Mouse (Mus musculus) olfactory bulb, adult 2 months (tissue): ENCODE measurements around the gene Agfg1.

Experiments
- CTCF ChIP-seq: fragments of 200-500 bp; IDR thresholded peaks from 2 replicates; pipeline ENCODE4 v1.5.1; 2012; ENCODE audit warnings: low read depth, mild to moderate bottlenecking, low read length, moderate library complexity; ENCODE audit not compliant: insufficient read depth
- POLR2A ChIP-seq: fragments of 200-500 bp; IDR thresholded peaks from 2 replicates; pipeline ENCODE4 v1.6.1; 2012; ENCODE audit warnings: mild to moderate bottlenecking, low read depth, low read length, moderate library complexity; ENCODE audit not compliant: insufficient read depth

GRCm38 (mm10) chr1:82803608-82804007 lies 35.7 kb upstream of the Agfg1 start:
- TF ChIP-seq CTCF (no peak), POLR2A (no peak)
